Mouse (Mus musculus) neural tube, embryonic 14.5 days (tissue): ENCODE results near the gene Mink1. TPM values are rescaled to one million over a fixed set of nuclear protein-coding genes. Genes with fewer than 3 reads are reported as not detected.

ENCODE experiments used
- ATAC-seq: fragments of 200-750 bp; cut with Nextera tagmentation; 2 replicates; pipeline ENCODE4 v1.8.0; 2017; ENCODE audit warnings: low read depth, mild to moderate bottlenecking, moderate TSS enrichment, moderate library complexity
- H3K27ac ChIP-seq: fragments of 300-500 bp; sonication (generic); 2 replicates; pipeline ENCODE4 v1.5.1; 2014; ENCODE audit warnings: low read depth, mild to moderate bottlenecking, control low read depth, low read length, moderate library complexity, mixed read lengths
- H3K27me3 ChIP-seq: fragments of 300-500 bp; sonication (generic); 2 replicates; pipeline ENCODE4 v1.6.1; 2014; ENCODE audit warnings: low read length; ENCODE audit not compliant: control insufficient read depth, insufficient read depth
- H3K36me3 ChIP-seq: fragments of 300-500 bp; sonication (generic); 2 replicates; pipeline ENCODE4 v1.6.1; 2014; ENCODE audit warnings: low read length, mixed read lengths; ENCODE audit not compliant: control insufficient read depth, insufficient read depth
- H3K4me1 ChIP-seq: fragments of 300-500 bp; sonication (generic); 2 replicates; pipeline ENCODE4 v1.6.1; 2014; ENCODE audit warnings: low read length; ENCODE audit not compliant: control insufficient read depth, insufficient read depth
- H3K4me2 ChIP-seq: fragments of 300-500 bp; sonication (generic); 2 replicates; pipeline ENCODE4 v1.6.1; 2014; ENCODE audit warnings: mild to moderate bottlenecking, low read depth, low read length, control low read depth
- H3K4me3 ChIP-seq: fragments of 300-500 bp; sonication (generic); 2 replicates; pipeline ENCODE4 v1.5.1; 2014; ENCODE audit warnings: low read depth, low read length, control low read depth, mixed read lengths
- H3K9ac ChIP-seq: fragments of 300-500 bp; sonication (generic); replicated peaks from 2 replicates; pipeline ENCODE4 v1.6.1; 2014; ENCODE audit warnings: low read depth, mild to moderate bottlenecking, control low read depth, low read length, mixed read lengths
- H3K9me3 ChIP-seq: fragments of 300-500 bp; sonication (generic); 2 replicates; pipeline ENCODE4 v1.6.1; 2016; ENCODE audit warnings: low read length; ENCODE audit not compliant: control insufficient read depth
- WGBS: fragments of 180-500 bp; shearing (Covaris S2); extraction: QIAGEN DNeasy Blood & Tissue Kit; methylation state at CpG from one replicate; pipeline ENCODE4 v1.1.7; 2014; 5-methylcytosine and 5-hydroxymethylcytosine counted together
- polyA plus RNA-seq: library from polyadenylated mRNA; unstranded; fragments of >200 nt; fragmentation: Nextera tagmentation; extraction: Ambion mirVana; gene quantifications from 2 replicates; pipeline ENCODE4 v1.2.1, GENCODE M21; 2014

The Mink1 gene
- polyA plus RNA-seq, 1 experiment from 2014 or later = 20.2 TPM

DNA sequence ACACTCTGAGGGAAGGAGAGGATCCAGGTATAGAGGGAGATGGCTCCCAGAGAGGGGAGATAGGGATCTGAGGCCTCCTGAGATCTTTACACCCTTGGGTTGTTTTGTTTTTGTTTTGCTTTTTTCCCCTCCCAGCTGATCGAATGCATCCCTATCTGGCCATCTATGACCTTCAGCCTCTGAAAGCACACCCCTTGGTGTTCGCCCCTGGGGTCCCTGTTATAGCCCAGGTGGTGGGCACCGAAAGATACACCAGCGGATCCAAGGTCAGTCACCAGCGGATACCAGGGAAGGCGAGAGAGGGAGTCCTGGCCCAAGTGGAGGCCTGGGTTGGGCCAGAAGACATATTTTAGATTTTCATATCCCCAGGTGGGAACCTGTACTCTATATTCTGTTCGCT, 21.8 kb upstream of the Mink1 start:
- H3K9me3 ChIP-seq = no peaks in the 10 kb centered on the region
- H3K4me3 ChIP-seq = peak overlapping the region; percentile 53
- ATAC-seq = no peak
- H3K27me3 ChIP-seq = peaks cover 6% of the 10 kb centered on the region; the same call in 1 of the 2 replicates
- peak overlapping the region; percentile 70 for H3K4me2 ChIP-seq
- no peak overlapping the region for H3K9ac ChIP-seq
- H3K4me1 ChIP-seq = no peaks in the 10 kb centered on the region
- no peak overlapping the region for H3K27ac ChIP-seq
- 87% methylated on average over 7 of the region's 7 CpGs for WGBS
- no peaks in the 10 kb centered on the region for H3K36me3 ChIP-seq

- Histone ChIP-seq H3K9me3 (no peaks in the 10 kb centered on the region), H3K4me2 (0 out of 2 replicates have a peak overlapping the region, but pooled peaks have one; percentile 70), H3K4me1 (no peaks in the 10 kb centered on the region), H3K9ac (no peak overlapping the region), H3K4me3 (no peak overlapping the region), H3K27ac (no peak overlapping the region), H3K36me3 (no peaks in the 10 kb centered on the region), H3K27me3 (peaks cover 6% of the 10 kb centered on the region; the same call in 1 of the 2 replicates)
- WGBS = 67% methylated on average over 5 of the region's 5 CpGs
- ATAC-seq = no peak
Measured at GRCm38 (mm10) chr11:70541415-70541814, 21.3 kb upstream of the Mink1 start.

DNA sequence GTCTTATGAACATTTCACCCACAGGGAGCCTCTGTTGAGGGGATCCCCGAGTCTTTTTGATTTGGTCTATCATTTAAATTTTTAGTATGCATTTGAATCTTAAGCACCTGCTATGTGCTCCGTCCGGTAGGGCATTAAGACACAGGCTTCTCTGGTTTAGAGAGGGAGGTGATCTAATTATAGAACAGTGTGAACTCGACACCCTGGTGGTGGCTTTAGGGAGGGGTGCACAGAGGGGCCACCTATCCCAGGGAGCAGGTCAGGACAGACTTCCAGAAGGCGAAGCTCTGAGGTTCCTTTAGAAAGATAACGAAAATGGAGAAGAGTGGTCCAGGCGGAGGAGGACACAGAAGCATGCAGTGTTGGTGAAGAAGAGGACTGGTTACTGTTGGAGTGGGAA, 18.2 kb upstream of the Mink1 start:
- no peak overlapping the region for H3K27ac ChIP-seq
- no peak overlapping the region for H3K4me3 ChIP-seq
- no peak for ATAC-seq
- 81% methylated on average over 7 of the region's 7 CpGs for WGBS
- no peak overlapping the region for H3K4me2 ChIP-seq
- no peaks in the 10 kb centered on the region for H3K36me3 ChIP-seq
- H3K4me1 ChIP-seq = no peaks in the 10 kb centered on the region
- peaks cover 6% of the 10 kb centered on the region; the same call in 1 of the 2 replicates for H3K27me3 ChIP-seq
- no peak overlapping the region for H3K9ac ChIP-seq
- no peaks in the 10 kb centered on the region for H3K9me3 ChIP-seq

- H3K4me1 ChIP-seq = no peaks in the 10 kb centered on the region
- no peaks in the 10 kb centered on the region for H3K27me3 ChIP-seq
- 90% methylated on average over 8 of the region's 8 CpGs for WGBS
- no peak overlapping the region for H3K4me3 ChIP-seq
- no peak overlapping the region for H3K27ac ChIP-seq
- no peak overlapping the region for H3K4me2 ChIP-seq
- H3K9ac ChIP-seq = no peak overlapping the region
- no peak for ATAC-seq
- no peaks in the 10 kb centered on the region for H3K9me3 ChIP-seq
- H3K36me3 ChIP-seq = no peaks in the 10 kb centered on the region
Measured at GRCm38 (mm10) chr11:70551526-70551925, 11.2 kb upstream of the Mink1 start.

- WGBS = 17% methylated on average over 7 of the region's 7 CpGs
- Histone ChIP-seq H3K36me3 (no peaks in the 10 kb centered on the region), H3K4me1 (no peaks in the 10 kb centered on the region), H3K4me3 (no peak overlapping the region), H3K27ac (no peak overlapping the region), H3K27me3 (no peaks in the 10 kb centered on the region), H3K9ac (no peak overlapping the region), H3K9me3 (no peaks in the 10 kb centered on the region), H3K4me2 (no peak overlapping the region)
- ATAC-seq = no peak
Measured at GRCm38 (mm10) chr11:70553940-70554339, 8.7 kb upstream of the Mink1 start.

DNA sequence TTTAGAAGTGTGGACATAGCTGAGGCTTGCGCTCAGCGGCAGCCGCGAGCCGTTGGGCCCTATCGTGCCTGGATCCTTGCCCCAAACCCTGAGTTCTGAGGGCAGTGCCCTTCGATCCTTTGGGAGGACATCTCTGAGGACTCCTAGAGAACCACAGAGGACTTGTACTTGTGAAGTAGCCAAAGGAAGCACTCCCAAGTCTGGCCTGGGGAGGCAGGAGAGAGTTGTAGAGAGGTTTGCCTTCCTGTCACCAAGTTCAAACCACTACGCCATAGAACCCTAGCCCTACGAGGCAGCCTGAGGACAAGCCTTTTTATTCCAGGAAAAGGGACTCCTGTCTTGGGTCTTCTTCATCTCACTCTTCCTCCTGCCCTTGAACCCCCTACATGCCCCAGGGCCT, 5.1 kb upstream of the Mink1 start:
- Histone ChIP-seq H3K4me1 (peaks cover 6% of the 10 kb centered on the region; the same call in 1 of the 2 replicates), H3K27me3 (no peaks in the 10 kb centered on the region), H3K4me2 (no peak overlapping the region), H3K27ac (no peak overlapping the region), H3K9ac (no peak overlapping the region), H3K4me3 (no peak overlapping the region), H3K36me3 (no peaks in the 10 kb centered on the region), H3K9me3 (no peaks in the 10 kb centered on the region)
- 84% methylated on average over 9 of the region's 9 CpGs for WGBS
- ATAC-seq = no peak

GRCm38 (mm10) chr11:70561937-70562286, 769 bp upstream of the Mink1 start:
- H3K27me3 ChIP-seq = no peaks in the 10 kb centered on the region
- peak; percentile 5; the same call in 1 of the 2 replicates for ATAC-seq
- no peaks in the 10 kb centered on the region for H3K9me3 ChIP-seq
- peak overlapping the region; percentile 79 for H3K27ac ChIP-seq
- peak overlapping the region; percentile 92 for H3K4me3 ChIP-seq
- H3K9ac ChIP-seq = peak overlapping the region; percentile 90
- H3K36me3 ChIP-seq = no peaks in the 10 kb centered on the region
- peak overlapping the region; percentile 90 for H3K4me2 ChIP-seq
- 2% methylated on average over 2 of the region's 2 CpGs for WGBS
- H3K4me1 ChIP-seq = peaks cover 29% of the 10 kb centered on the region

- Histone ChIP-seq H3K36me3 (no peaks in the 10 kb centered on the region), H3K9me3 (no peaks in the 10 kb centered on the region), H3K4me2 (peak overlapping the region; percentile 90), H3K4me1 (peaks cover 31% of the 10 kb centered on the region), H3K4me3 (peak overlapping the region; percentile 92), H3K27me3 (no peaks in the 10 kb centered on the region), H3K9ac (peak overlapping the region; percentile 90), H3K27ac (peak overlapping the region; percentile 79)
- ATAC-seq = peak; percentile 41; the same call in 1 of the 2 replicates
- WGBS = under 1% methylated on average over 28 of the region's 31 CpGs
Measured at GRCm38 (mm10) chr11:70562995-70563469, 351 bp downstream of the Mink1 start.

GRCm38 (mm10) chr11:70563470-70564275, 992 bp downstream of the Mink1 start:
- Histone ChIP-seq H3K27ac (peak overlapping the region; percentile 79), H3K36me3 (no peaks in the 10 kb centered on the region), H3K4me3 (peak overlapping the region; percentile 92), H3K27me3 (no peaks in the 10 kb centered on the region), H3K9me3 (no peaks in the 10 kb centered on the region), H3K4me1 (peaks cover 31% of the 10 kb centered on the region), H3K4me2 (peak overlapping the region; percentile 90), H3K9ac (peak overlapping the region; percentile 90)
- WGBS = under 1% methylated on average over 25 of the region's 25 CpGs
- peak; percentile 7; the same call in 1 of the 2 replicates for ATAC-seq
